Mouse (Mus musculus) hindbrain, embryonic 12.5 days (tissue): Measurements from ENCODE around the gene Gm49776. TPM values are rescaled to one million over a fixed set of nuclear protein-coding genes. Genes with fewer than 3 reads are reported as not detected.
"Not testable (repeated sequence)": the region's sequence is repeated elsewhere in the genome, so short reads cannot be mapped to it uniquely, and the experiment has no call there.

ENCODE experiments used
- ATAC-seq: fragments of 200-750 bp; cut with Nextera tagmentation; 2 replicates; pipeline ENCODE4 v1.8.0; 2017; ENCODE audit warnings: moderate TSS enrichment; ENCODE audit not compliant: low FRiP score
- H3K27ac ChIP-seq: fragments of 300-500 bp; sonication (generic); 2 replicates; pipeline ENCODE4 v1.5.1; 2016; ENCODE audit warnings: mild to moderate bottlenecking
- H3K27me3 ChIP-seq: fragments of 300-500 bp; sonication (generic); 2 replicates; pipeline ENCODE4 v1.6.1; 2016; ENCODE audit warnings: mild to moderate bottlenecking
- H3K36me3 ChIP-seq: fragments of 300-500 bp; sonication (generic); 2 replicates; pipeline ENCODE4 v1.6.1; 2016; ENCODE audit warnings: mild to moderate bottlenecking
- H3K4me1 ChIP-seq: fragments of 300-500 bp; sonication (generic); 2 replicates; pipeline ENCODE4 v1.6.1; 2016
- H3K4me2 ChIP-seq: fragments of 300-500 bp; sonication (generic); replicated peaks from 2 replicates; pipeline ENCODE4 v1.6.1; 2016; ENCODE audit warnings: mild to moderate bottlenecking
- H3K4me3 ChIP-seq: fragments of 300-500 bp; sonication (generic); 2 replicates; pipeline ENCODE4 v1.5.1; 2016; ENCODE audit warnings: mild to moderate bottlenecking
- H3K9ac ChIP-seq: fragments of 300-500 bp; sonication (generic); 2 replicates; pipeline ENCODE4 v1.6.1; 2016; ENCODE audit warnings: mild to moderate bottlenecking, moderate library complexity
- H3K9me3 ChIP-seq: fragments of 300-500 bp; sonication (generic); replicated peaks from 2 replicates; pipeline ENCODE4 v1.6.1; 2016; ENCODE audit warnings: mild to moderate bottlenecking
- WGBS: fragments of 180-500 bp; shearing (Covaris S2); methylation state at CpG from one replicate; pipeline ENCODE4 v1.1.7; 2016; 5-methylcytosine and 5-hydroxymethylcytosine counted together
- polyA plus RNA-seq: library from polyadenylated mRNA; unstranded; fragments of >200 nt; fragmentation: Nextera tagmentation; extraction: Ambion mirVana; gene quantifications from 2 replicates; pipeline ENCODE4 v1.2.1, GENCODE M21; 2016

The Gm49776 gene
- 1.7 and 3.9 TPM in 2 replicates for polyA plus RNA-seq

GRCm38 (mm10) chr16:18258221-18258620 lies at the start of gene Gm49776:
Gm49776 (minus strand) TSS chr16:18258321.
- 98% methylated on average over 2 of the region's 2 CpGs for WGBS
- no peaks in the 10 kb centered on the region for H3K9me3 ChIP-seq
- no peak within 1 kb of the TSS for H3K9ac ChIP-seq
- no peak within 1 kb of the TSS for H3K27ac ChIP-seq
- no peak within 1 kb of the TSS for H3K4me2 ChIP-seq
- peaks cover 90% of the 10 kb centered on the region for H3K36me3 ChIP-seq
- no peak within 1 kb of the TSS for H3K4me3 ChIP-seq
- H3K4me1 ChIP-seq = no peaks in the 10 kb centered on the region
- no peaks in the 10 kb centered on the region for H3K27me3 ChIP-seq
- ATAC-seq = no peak

GRCm38 (mm10) chr16:18289614-18290013 lies 31.5 kb upstream of the Gm49776 start:
- H3K4me2 ChIP-seq = peak overlapping the region; percentile 42
- not testable (repeated sequence) for H3K36me3 ChIP-seq, H3K27me3 ChIP-seq, H3K9me3 ChIP-seq, ATAC-seq
- peak overlapping the region; percentile 96; the same call in 1 of the 2 replicates for H3K9ac ChIP-seq
- 5% methylated on average over 10 of the region's 10 CpGs for WGBS
- H3K27ac ChIP-seq = peak overlapping the region; percentile 87; the same call in 1 of the 2 replicates
- peaks cover 29% of the 10 kb centered on the region for H3K4me1 ChIP-seq
- H3K4me3 ChIP-seq = peak overlapping the region; percentile 98

- peaks cover 13% of the 10 kb centered on the region for H3K36me3 ChIP-seq
Observed at GRCm38 (mm10) chr16:18289067-18289588, 31.0 kb upstream of the Gm49776 start, which contains the start of gene Dgcr8. Dgcr8 (minus strand) TSS chr16:18289246.

GRCm38 (mm10) chr16:18288581-18289061 lies 30.5 kb upstream of the Gm49776 start:
- peak overlapping the region; percentile 87 for H3K27ac ChIP-seq
- H3K36me3 ChIP-seq = peaks cover 18% of the 10 kb centered on the region
- under 1% methylated on average over 20 of the region's 31 CpGs for WGBS
- H3K9me3 ChIP-seq = no peaks in the 10 kb centered on the region
- H3K27me3 ChIP-seq = no peaks in the 10 kb centered on the region
- H3K4me2 ChIP-seq = peak overlapping the region; percentile 96
- peak overlapping the region; percentile 96 for H3K9ac ChIP-seq
- H3K4me3 ChIP-seq = peak overlapping the region; percentile 98
- ATAC-seq = peak; percentile 87
- peaks cover 29% of the 10 kb centered on the region for H3K4me1 ChIP-seq

More at GRCm38 (mm10) chr16:18289067-18289588, 31.0 kb upstream of the Gm49776 start, which contains the start of gene Dgcr8:
- Histone ChIP-seq H3K27ac (peak within 1 kb of the TSS; percentile 87), H3K9me3 (no peaks in the 10 kb centered on the region), H3K27me3 (no peaks in the 10 kb centered on the region), H3K4me1 (peaks cover 29% of the 10 kb centered on the region), H3K4me3 (peak within 1 kb of the TSS; percentile 98), H3K9ac (peak within 1 kb of the TSS; percentile 96), H3K4me2 (peak within 1 kb of the TSS; percentile 96)
- under 1% methylated on average over 58 of the region's 71 CpGs for WGBS
- ATAC-seq = peak; percentile 99

GRCm38 (mm10) chr16:18288166-18288565 lies 30.0 kb upstream of the Gm49776 start:
- H3K27me3 ChIP-seq = no peaks in the 10 kb centered on the region
- H3K4me3 ChIP-seq = peak overlapping the region; percentile 98
- H3K4me1 ChIP-seq = peaks cover 29% of the 10 kb centered on the region
- H3K9ac ChIP-seq = peak overlapping the region; percentile 96
- 2% methylated on average over 4 of the region's 4 CpGs for WGBS
- H3K27ac ChIP-seq = peak overlapping the region; percentile 87
- no peaks in the 10 kb centered on the region for H3K9me3 ChIP-seq
- H3K4me2 ChIP-seq = peak overlapping the region; percentile 96
- ATAC-seq = no peak
- H3K36me3 ChIP-seq = peaks cover 23% of the 10 kb centered on the region

GRCm38 (mm10) chr16:18275166-18275565 lies 17.0 kb upstream of the Gm49776 start:
- no peaks in the 10 kb centered on the region for H3K27me3 ChIP-seq
- WGBS = 94% methylated on average over 2 of the region's 2 CpGs
- H3K9me3 ChIP-seq = no peaks in the 10 kb centered on the region
- H3K27ac ChIP-seq = no peak overlapping the region
- no peak for ATAC-seq
- H3K4me3 ChIP-seq = no peak overlapping the region
- H3K4me2 ChIP-seq = no peak overlapping the region
- no peaks in the 10 kb centered on the region for H3K4me1 ChIP-seq
- no peak overlapping the region for H3K9ac ChIP-seq
- peaks cover 89% of the 10 kb centered on the region for H3K36me3 ChIP-seq

GRCm38 (mm10) chr16:18268182-18268581 lies 10.1 kb upstream of the Gm49776 start:
- H3K4me1 ChIP-seq = no peaks in the 10 kb centered on the region
- H3K36me3 ChIP-seq = peaks cover 90% of the 10 kb centered on the region
- no peaks in the 10 kb centered on the region for H3K9me3 ChIP-seq
- H3K27me3 ChIP-seq = no peaks in the 10 kb centered on the region
- no peak overlapping the region for H3K27ac ChIP-seq
- H3K4me2 ChIP-seq = no peak overlapping the region
- WGBS = 92% methylated on average over 5 of the region's 5 CpGs
- ATAC-seq = no peak
- no peak overlapping the region for H3K9ac ChIP-seq
- no peak overlapping the region for H3K4me3 ChIP-seq

GRCm38 (mm10) chr16:18265024-18265423 lies 6.9 kb upstream of the Gm49776 start:
- Histone ChIP-seq H3K27ac (no peak overlapping the region), H3K9ac (no peak overlapping the region), H3K36me3 (peaks cover 85% of the 10 kb centered on the region), H3K9me3 (no peaks in the 10 kb centered on the region), H3K4me2 (no peak overlapping the region), H3K27me3 (no peaks in the 10 kb centered on the region), H3K4me1 (no peaks in the 10 kb centered on the region), H3K4me3 (no peak overlapping the region)
- 92% methylated on average over 2 of the region's 2 CpGs for WGBS
- no peak for ATAC-seq

GRCm38 (mm10) chr16:18253866-18254265 lies 4.3 kb downstream of the Gm49776 start:
- Histone ChIP-seq H3K4me3 (no peak overlapping the region), H3K4me1 (peaks cover 26% of the 10 kb centered on the region), H3K36me3 (peaks cover 81% of the 10 kb centered on the region), H3K4me2 (no peak overlapping the region), H3K27ac (no peak overlapping the region), H3K27me3 (no peaks in the 10 kb centered on the region), H3K9me3 (no peaks in the 10 kb centered on the region), H3K9ac (no peak overlapping the region)
- no peak for ATAC-seq
- WGBS = 91% methylated on average over 1 of the region's 1 CpGs

- ATAC-seq = no peak
- WGBS = 90% methylated on average over 6 of the region's 6 CpGs
- Histone ChIP-seq H3K4me1 (peaks cover 26% of the 10 kb centered on the region), H3K9ac (no peak overlapping the region), H3K9me3 (no peaks in the 10 kb centered on the region), H3K36me3 (peaks cover 71% of the 10 kb centered on the region), H3K27me3 (no peaks in the 10 kb centered on the region), H3K4me2 (no peak overlapping the region), H3K27ac (no peak overlapping the region), H3K4me3 (no peak overlapping the region)
Observed at GRCm38 (mm10) chr16:18252736-18253135, 5.4 kb downstream of the Gm49776 start.

- peaks cover 61% of the 10 kb centered on the region for H3K36me3 ChIP-seq
- no peak overlapping the region for H3K27ac ChIP-seq
- H3K4me2 ChIP-seq = peak overlapping the region; percentile 88
- H3K4me3 ChIP-seq = peak overlapping the region; percentile 86; the same call in 1 of the 2 replicates
- H3K4me1 ChIP-seq = peaks cover 38% of the 10 kb centered on the region
- ATAC-seq = no peak
- H3K9me3 ChIP-seq = no peaks in the 10 kb centered on the region
- H3K9ac ChIP-seq = no peak overlapping the region; the same call in none of the 2 replicates
- 72% methylated on average over 10 of the region's 10 CpGs for WGBS
- no peaks in the 10 kb centered on the region for H3K27me3 ChIP-seq
Observed at GRCm38 (mm10) chr16:18250828-18251790, 7.0 kb downstream of the Gm49776 start.

- WGBS = 64% methylated on average over 4 of the region's 4 CpGs
- Histone ChIP-seq H3K4me2 (peak overlapping the region; percentile 88), H3K9me3 (no peaks in the 10 kb centered on the region), H3K27ac (no peak overlapping the region), H3K4me1 (peaks cover 38% of the 10 kb centered on the region), H3K4me3 (peak overlapping the region; percentile 86), H3K36me3 (peaks cover 62% of the 10 kb centered on the region), H3K27me3 (no peaks in the 10 kb centered on the region), H3K9ac (peak overlapping the region; percentile 89)
- ATAC-seq = no peak
Observed at GRCm38 (mm10) chr16:18250231-18250630, 7.9 kb downstream of the Gm49776 start.
